Comparison of ENCODE assay signal across 18 mouse cellular contexts in the genomic region with DNA sequence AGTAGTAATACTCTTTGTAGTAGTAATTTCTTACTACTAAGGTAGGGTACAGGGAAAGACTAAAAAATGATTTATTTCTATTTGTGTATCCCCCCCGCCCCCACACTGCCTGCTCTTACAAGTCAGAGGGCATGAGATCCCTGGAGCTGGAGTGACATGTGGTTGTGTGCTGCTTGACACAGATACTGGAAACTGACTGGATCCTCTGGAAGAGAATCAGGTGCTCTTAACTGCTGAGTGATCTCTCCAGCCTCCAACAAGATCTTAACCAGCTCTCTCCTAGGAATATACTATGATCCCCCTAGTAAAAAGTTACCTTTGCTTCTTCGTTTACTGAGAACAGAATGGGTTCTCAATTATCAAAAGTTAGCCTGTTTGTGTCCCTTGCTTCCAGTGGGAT.
"Had no signal": no experiment of that assay in that cellular context is flagged by ENCODE, and none has a peak within 500 bp of the region (broad histone marks: within the 10 kb centered on the region; RNA-seq: fewer than 3 reads in every experiment).

No protein-coding gene starts in this region.

- DNase-seq: lung, adult 18-20 months; lung, embryonic 14.5 days; lung, postnatal 10 days; lung, postnatal 4 days; midbrain, embryonic 14.5 days; retina, postnatal 1 day; right cerebral cortex, adult 18-20 months; right cerebral cortex, postnatal 25 days; right cerebral cortex, postnatal 4 days; thymus, adult 2 months; thymus, postnatal 25 days; thymus, postnatal 4 days had no signal

- H3K27ac ChIP-seq: midbrain, embryonic 12.5 days; neural tube, embryonic 13.5 days; neural tube, embryonic 15.5 days; stomach, embryonic 15.5 days; stomach, postnatal 0 days had no signal

- H3K27me3 ChIP-seq: midbrain, embryonic 12.5 days; neural tube, embryonic 13.5 days; neural tube, embryonic 15.5 days; stomach, embryonic 15.5 days had no signal

- H3K4me3 ChIP-seq: midbrain, embryonic 12.5 days; myocyte; neural tube, embryonic 13.5 days; neural tube, embryonic 15.5 days; stomach, embryonic 15.5 days had no signal

- H3K4me2 ChIP-seq: lung, embryonic 14.5 days; midbrain, embryonic 12.5 days; neural tube, embryonic 13.5 days; neural tube, embryonic 15.5 days; stomach, embryonic 15.5 days had no signal

- H3K4me1 ChIP-seq: midbrain, embryonic 12.5 days; neural tube, embryonic 13.5 days; stomach, embryonic 15.5 days had no signal

- H3K36me3 ChIP-seq: stomach, embryonic 15.5 days had no signal

- H3K9ac ChIP-seq: lung, embryonic 14.5 days; midbrain, embryonic 12.5 days; neural tube, embryonic 13.5 days; neural tube, embryonic 15.5 days; stomach, embryonic 15.5 days had no signal

- H3K9me3 ChIP-seq: midbrain, embryonic 12.5 days; neural tube, embryonic 13.5 days; neural tube, embryonic 15.5 days; stomach, embryonic 15.5 days had no signal
